Mouse (Mus musculus) myocyte (in vitro differentiated cells): Measurements from ENCODE around the gene Slit3.

ENCODE experiments used
- POLR2A ChIP-seq: IDR thresholded peaks from one replicate; pipeline ENCODE4 v1.6.1; 2011; ENCODE audit warnings: low read depth, mild to moderate bottlenecking, control low read depth, moderate library complexity; ENCODE audit not compliant: insufficient read length
- POLR2AphosphoS2 ChIP-seq: IDR thresholded peaks from one replicate; pipeline ENCODE4 v1.6.1; 2011; ENCODE audit warnings: low read depth, control low read depth; ENCODE audit not compliant: insufficient read length
- USF1 ChIP-seq: IDR thresholded peaks from one replicate; pipeline ENCODE4 v1.6.1; 2011; ENCODE audit warnings: low read depth, mild to moderate bottlenecking, control low read depth, moderate library complexity

DNA sequence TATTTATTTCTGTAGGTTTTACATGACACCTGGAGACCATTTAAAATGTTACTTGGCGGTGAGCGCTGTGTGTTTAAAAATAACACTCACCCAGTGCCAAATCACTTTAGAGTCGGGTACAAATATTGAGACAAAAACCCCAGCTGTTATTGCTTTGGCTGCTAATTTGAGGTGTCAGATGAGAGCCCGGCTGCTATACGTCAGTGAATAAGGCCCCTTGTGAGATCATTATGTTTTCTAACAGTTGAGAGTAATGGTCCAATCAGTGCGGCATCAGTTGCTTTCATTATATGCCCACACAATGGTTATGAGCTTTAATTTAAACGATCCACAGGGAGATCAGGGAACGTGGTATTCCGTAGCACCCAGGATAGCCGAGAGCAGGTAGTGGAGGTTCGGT lies 435.2 kb downstream of the Slit3 start:
- TF ChIP-seq USF1 (no peak), POLR2A (no peak), POLR2AphosphoS2 (no peak)
